Mouse (Mus musculus) lung, postnatal 0 days (tissue): ENCODE measurements around the gene Olfr461.

ENCODE experiments used
- CTCF ChIP-seq: IDR thresholded peaks from 2 replicates; pipeline ENCODE4 v1.5.1; 2016; ENCODE audit warnings: antibody characterized with exemption, mild to moderate bottlenecking
- EP300 ChIP-seq: IDR thresholded peaks from 2 replicates; pipeline ENCODE4 v1.6.1; 2016; ENCODE audit warnings: antibody characterized with exemption, mild to moderate bottlenecking, control low read depth

GRCm38 (mm10) chr6:40573618-40574017, 18.8 kb upstream of the Olfr461 start:
- TF ChIP-seq CTCF = no peak
- TF ChIP-seq EP300 = no peak
